In genomic region chr5:89044801-89045200, GRCm38 (mm10) we compare ENCODE assay signal across 23 mouse cellular contexts.
A peak's percentile ranks its signal among the peaks of the same experiment; 100 is the strongest.
DNase-seq lines count a peak whose midpoint lies in the region; ATAC-seq and TF ChIP-seq lines count a peak whose summit lies in the region.
"Had no signal": no experiment of that assay in that cellular context is flagged by ENCODE, and none has a peak within 500 bp of the region (broad histone marks: within the 10 kb centered on the region; RNA-seq: fewer than 3 reads in every experiment).

No protein-coding gene starts in this region.

- no peak overlapping the region for H3K9ac ChIP-seq in heart, embryonic 11.5 days (ENCODE audit: low read depth, low read length)
- H3K9ac ChIP-seq in lung, postnatal 0 days (replicated peaks; ENCODE audit: low read depth), result no peak overlapping the region
- no peak overlapping the region for H3K9ac ChIP-seq in midbrain, embryonic 13.5 days (replicated peaks)
- H3K9ac ChIP-seq: embryonic facial prominence, embryonic 13.5 days; hindbrain, embryonic 12.5 days; liver, embryonic 12.5 days; stomach, embryonic 15.5 days had no signal

- 87% methylated on average over 5 of the region's 5 CpGs for WGBS in heart, embryonic 11.5 days (ENCODE audit: insufficient replicate concordance)
- 92% methylated on average over 5 of the region's 5 CpGs for WGBS in lung, postnatal 0 days
- whole genome bisulfite sequencing in midbrain, embryonic 13.5 days, result 94% methylated on average over 5 of the region's 5 CpGs

- H3K27me3 ChIP-seq in heart, embryonic 11.5 days (ENCODE audit: control insufficient read depth, insufficient read depth, low read length), result no peaks in the 10 kb centered on the region
- no peaks in the 10 kb centered on the region for H3K27me3 ChIP-seq in lung, postnatal 0 days (replicated peaks; ENCODE audit: insufficient read depth, low read length)
- H3K27me3 ChIP-seq in midbrain, embryonic 13.5 days, result no peaks in the 10 kb centered on the region
- H3K27me3 ChIP-seq: embryonic facial prominence, embryonic 13.5 days; hindbrain, embryonic 12.5 days; liver, embryonic 12.5 days; stomach, embryonic 15.5 days had no signal

- H3K9me3 ChIP-seq in heart, embryonic 11.5 days (replicated peaks; ENCODE audit: control insufficient read depth, low read length), result no peaks in the 10 kb centered on the region
- H3K9me3 ChIP-seq in lung, postnatal 0 days (ENCODE audit: low read length), result no peaks in the 10 kb centered on the region
- H3K9me3 ChIP-seq in midbrain, embryonic 13.5 days, result no peaks in the 10 kb centered on the region
- H3K9me3 ChIP-seq: embryonic facial prominence, embryonic 13.5 days; hindbrain, embryonic 12.5 days; liver, embryonic 12.5 days; midbrain, embryonic 10.5 days; stomach, embryonic 15.5 days had no signal

- no peak overlapping the region for H3K4me2 ChIP-seq in heart, embryonic 11.5 days
- H3K4me2 ChIP-seq in lung, postnatal 0 days (replicated peaks; ENCODE audit: low read depth, low read length), result no peak overlapping the region
- H3K4me2 ChIP-seq in midbrain, embryonic 13.5 days (replicated peaks), result no peak overlapping the region
- H3K4me2 ChIP-seq: embryonic facial prominence, embryonic 13.5 days; hindbrain, embryonic 12.5 days; liver, embryonic 12.5 days; stomach, embryonic 15.5 days had no signal

- H3K27ac ChIP-seq in heart, embryonic 11.5 days (ENCODE audit: low read depth, low read length), result 0 out of 2 replicates have a peak overlapping the region, but pooled peaks have one; percentile 46
- no peak overlapping the region for H3K27ac ChIP-seq in lung, postnatal 0 days (ENCODE audit: low read length)
- no peak overlapping the region for H3K27ac ChIP-seq in midbrain, embryonic 13.5 days
- H3K27ac ChIP-seq: embryonic facial prominence, embryonic 13.5 days; hindbrain, embryonic 12.5 days; liver, embryonic 12.5 days; macrophage; midbrain, embryonic 10.5 days; stomach, embryonic 15.5 days had no signal

- H3K4me3 ChIP-seq in heart, embryonic 11.5 days (ENCODE audit: low read depth, low read length), result no peak overlapping the region
- no peak overlapping the region for H3K4me3 ChIP-seq in lung, postnatal 0 days (ENCODE audit: low read depth, low read length)
- H3K4me3 ChIP-seq in midbrain, embryonic 13.5 days (replicated peaks), result no peak overlapping the region
- H3K4me3 ChIP-seq: embryonic facial prominence, embryonic 13.5 days; hindbrain, embryonic 12.5 days; liver, embryonic 12.5 days; midbrain, embryonic 10.5 days; stomach, embryonic 15.5 days had no signal

- TF ChIP-seq CTCF in lung, postnatal 0 days (IDR thresholded peaks at IDR 0.05), result no peak

- TF ChIP-seq EP300 in lung, postnatal 0 days (IDR thresholded peaks at IDR 0.05), result no peak

- no peak for DNase-seq in heart, adult 18-20 months
- DNase-seq in lung, postnatal 25 days (ENCODE audit: low spot score), result peak; percentile 26
- DNase-seq in lung, postnatal 0 days (ENCODE audit: low spot score), result no peak
- DNase-seq in induced T-regulatory cell, adult 2 months (ENCODE audit: low read depth), result peak; percentile 1
- peak; percentile 27 for DNase-seq in thymus, postnatal 14 days
- DNase-seq in kidney, adult 11 months, result no peak
- DNase-seq: adrenal gland, adult 8-10 months; cerebellum, postnatal 10 days; gastrocnemius, postnatal 14 days; heart, postnatal 10 days; kidney, adult 9 months; kidney, postnatal 25 days; right cerebral cortex, adult 18-20 months had no signal

- peaks cover 8% of the 10 kb centered on the region; the same call in 1 of the 2 replicates for H3K4me1 ChIP-seq in heart, embryonic 11.5 days (ENCODE audit: control insufficient read depth, insufficient read depth, low read length)
- no peaks in the 10 kb centered on the region for H3K4me1 ChIP-seq in lung, postnatal 0 days (ENCODE audit: insufficient read depth, low read depth, low read length)
- H3K4me1 ChIP-seq in midbrain, embryonic 13.5 days (replicated peaks), result no peaks in the 10 kb centered on the region
- H3K4me1 ChIP-seq: embryonic facial prominence, embryonic 13.5 days; hindbrain, embryonic 12.5 days; liver, embryonic 12.5 days; midbrain, embryonic 10.5 days; stomach, embryonic 15.5 days had no signal

- no peak for ATAC-seq in heart, embryonic 11.5 days (replicated peaks; ENCODE audit: insufficient number of reproducible peaks, low FRiP score, low TSS enrichment)
- ATAC-seq in lung, postnatal 0 days, result no peak
- no peak for ATAC-seq in midbrain, embryonic 13.5 days
- ATAC-seq: forebrain, embryonic 14.5 days; inflammation-experienced regulatory T-cells, adult 6 months; liver, embryonic 12.5 days had no signal

- no peaks in the 10 kb centered on the region for H3K36me3 ChIP-seq in heart, embryonic 11.5 days (ENCODE audit: control insufficient read depth, insufficient read depth, low read length)
- H3K36me3 ChIP-seq in lung, postnatal 0 days (ENCODE audit: insufficient read depth, low read length), result no peaks in the 10 kb centered on the region
- H3K36me3 ChIP-seq in midbrain, embryonic 13.5 days, result no peaks in the 10 kb centered on the region
- H3K36me3 ChIP-seq: embryonic facial prominence, embryonic 13.5 days; hindbrain, embryonic 12.5 days; liver, embryonic 12.5 days; midbrain, embryonic 10.5 days; stomach, embryonic 15.5 days had no signal

Comparison
In these comparisons a context has a peak if more than half of its experiments do, and no peak if none do; other contexts are left out.
1. DNase-seq: peak in lung, postnatal 25 days (single experiment), induced T-regulatory cell, adult 2 months (single experiment) and thymus, postnatal 14 days (single experiment); none in heart, adult 18-20 months (0 of 2), lung, postnatal 0 days (single experiment) and kidney, adult 11 months (single experiment).